Mouse (Mus musculus) neural tube, embryonic 12.5 days (tissue): ENCODE measurements at regions not wholly inside any gene's neighbourhood (a gene's known extent, or its start where the extent isn't known, plus 50 kb on each side); places are given as distances from the start of the nearest gene placed in this dataset.

Source experiments
- ATAC-seq: fragments of 200-750 bp; cut with Nextera tagmentation; 2 replicates; pipeline ENCODE4 v1.8.0; 2017; ENCODE audit warnings: low read depth, mild to moderate bottlenecking, moderate TSS enrichment, moderate library complexity; ENCODE audit not compliant: low FRiP score
- H3K27ac ChIP-seq: fragments of 300-500 bp; sonication (generic); 2 replicates; pipeline ENCODE4 v1.5.1; 2016
- H3K27me3 ChIP-seq: fragments of 300-500 bp; sonication (generic); replicated peaks from 2 replicates; pipeline ENCODE4 v1.6.1; 2016; ENCODE audit warnings: mild to moderate bottlenecking
- H3K36me3 ChIP-seq: fragments of 300-500 bp; sonication (generic); 2 replicates; pipeline ENCODE4 v1.6.1; 2016; ENCODE audit warnings: mild to moderate bottlenecking
- H3K4me1 ChIP-seq: fragments of 300-500 bp; sonication (generic); 2 replicates; pipeline ENCODE4 v1.6.1; 2016
- H3K4me2 ChIP-seq: fragments of 300-500 bp; sonication (generic); replicated peaks from 2 replicates; pipeline ENCODE4 v1.6.1; 2016; ENCODE audit warnings: mild to moderate bottlenecking
- H3K4me3 ChIP-seq: fragments of 300-500 bp; sonication (generic); 2 replicates; pipeline ENCODE4 v1.5.1; 2016
- H3K9ac ChIP-seq: fragments of 300-500 bp; sonication (generic); 2 replicates; pipeline ENCODE4 v1.6.1; 2016; ENCODE audit warnings: mild to moderate bottlenecking
- H3K9me3 ChIP-seq: fragments of 300-500 bp; sonication (generic); 2 replicates; pipeline ENCODE4 v1.6.1; 2016; ENCODE audit warnings: mild to moderate bottlenecking
- WGBS: fragments of 180-500 bp; shearing (Covaris S2); methylation state at CpG from one replicate; pipeline ENCODE4 v1.1.7; 2016; 5-methylcytosine and 5-hydroxymethylcytosine counted together

DNA sequence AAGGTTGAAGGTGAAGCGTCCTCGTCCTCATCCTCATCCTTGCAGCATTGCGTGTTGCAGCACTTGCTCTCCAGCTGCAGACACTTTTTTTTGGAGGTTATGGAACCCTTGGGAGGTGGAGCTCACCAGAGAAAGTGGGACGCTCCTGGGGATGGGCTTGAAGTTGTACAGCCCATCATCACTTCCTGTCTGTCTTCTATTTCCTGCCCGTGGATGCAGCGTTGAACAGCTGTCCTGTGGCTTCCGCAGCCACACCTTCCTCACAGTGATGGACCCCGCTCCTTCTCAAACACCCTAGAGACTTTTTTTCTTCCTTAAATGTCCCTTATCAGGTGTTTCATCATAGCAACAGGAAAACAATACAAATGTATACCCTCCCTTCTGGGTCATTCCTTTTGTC, 171.5 kb upstream of the Sdk2 start:
- H3K27ac ChIP-seq, result no peak overlapping the region
- H3K4me1 ChIP-seq, result peaks cover 19% of the 10 kb centered on the region
- no peaks in the 10 kb centered on the region for H3K36me3 ChIP-seq
- no peak for ATAC-seq
- H3K9ac ChIP-seq, result no peak overlapping the region
- no peak overlapping the region for H3K4me3 ChIP-seq
- no peak overlapping the region for H3K4me2 ChIP-seq
- WGBS, result 83% methylated on average over 8 of the region's 8 CpGs
- no peaks in the 10 kb centered on the region for H3K9me3 ChIP-seq
- H3K27me3 ChIP-seq, result no peaks in the 10 kb centered on the region

GRCm38 (mm10) chr11:114234542-114234910, 167.7 kb upstream of the Sdk2 start:
- H3K9me3 ChIP-seq, result no peaks in the 10 kb centered on the region
- no peak for ATAC-seq
- H3K27me3 ChIP-seq, result no peaks in the 10 kb centered on the region
- H3K4me2 ChIP-seq, result 0 out of 2 replicates have a peak overlapping the region, but pooled peaks have one; percentile 18
- no peak overlapping the region for H3K27ac ChIP-seq
- H3K9ac ChIP-seq, result no peak overlapping the region
- no peak overlapping the region for H3K4me3 ChIP-seq
- peaks cover 12% of the 10 kb centered on the region for H3K4me1 ChIP-seq
- no peaks in the 10 kb centered on the region for H3K36me3 ChIP-seq
- WGBS, result 60% methylated on average over 1 of the region's 1 CpGs

- ATAC-seq, result no peak
- Histone ChIP-seq H3K9me3 (no peaks in the 10 kb centered on the region), H3K27ac (no peak overlapping the region)
These were observed 167.0 kb upstream of the Sdk2 start for GRCm38 (mm10) chr11:114233636-114234541.

GRCm38 (mm10) chr11:114231841-114232240, 165.0 kb upstream of the Sdk2 start:
- H3K36me3 ChIP-seq, result no peaks in the 10 kb centered on the region

More at GRCm38 (mm10) chr11:114233636-114234541, 167.0 kb upstream of the Sdk2 start:
- Histone ChIP-seq H3K36me3 (no peaks in the 10 kb centered on the region), H3K4me2 (0 out of 2 replicates have a peak overlapping the region, but pooled peaks have one; percentile 18), H3K27me3 (no peaks in the 10 kb centered on the region), H3K9ac (no peak overlapping the region), H3K4me1 (peaks cover 6% of the 10 kb centered on the region), H3K4me3 (no peak overlapping the region)
- 78% methylated on average over 19 of the region's 19 CpGs for WGBS

DNA sequence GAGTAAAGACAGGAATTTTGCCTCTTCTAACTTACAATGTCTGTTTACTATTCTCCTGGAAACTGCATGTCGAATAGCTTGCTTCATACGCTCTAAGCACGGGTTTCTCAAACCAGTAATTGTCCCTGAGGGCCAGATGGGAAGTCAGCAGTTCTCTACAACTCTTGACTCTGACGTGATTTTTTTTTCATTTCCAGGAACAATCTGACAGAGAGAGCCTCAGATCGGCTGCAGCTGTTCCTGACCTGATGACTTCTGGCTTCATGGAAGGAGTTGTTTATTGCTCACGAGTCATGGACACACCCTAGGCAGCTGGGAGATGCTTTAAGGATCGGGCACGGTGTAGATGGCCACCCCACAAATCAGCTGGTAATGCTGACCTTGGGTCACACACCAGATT, 162.9 kb upstream of the Sdk2 start:
- Histone ChIP-seq H3K36me3 (no peaks in the 10 kb centered on the region), H3K27ac (no peak overlapping the region), H3K4me3 (no peak overlapping the region), H3K9me3 (no peaks in the 10 kb centered on the region), H3K4me2 (no peak overlapping the region), H3K4me1 (0 out of 2 replicates have a peak, but pooled peaks cover 3% of the 10 kb centered on the region), H3K9ac (no peak overlapping the region), H3K27me3 (no peaks in the 10 kb centered on the region)
- 64% methylated on average over 8 of the region's 8 CpGs for WGBS
- ATAC-seq, result no peak

More at GRCm38 (mm10) chr11:114231841-114232240, 165.0 kb upstream of the Sdk2 start:
- Histone ChIP-seq H3K4me1 (0 out of 2 replicates have a peak, but pooled peaks cover 3% of the 10 kb centered on the region), H3K27me3 (no peaks in the 10 kb centered on the region), H3K27ac (no peak overlapping the region), H3K9me3 (no peaks in the 10 kb centered on the region), H3K4me2 (no peak overlapping the region), H3K4me3 (no peak overlapping the region), H3K9ac (no peak overlapping the region)
- 75% methylated on average over 4 of the region's 4 CpGs for WGBS
- no peak for ATAC-seq

DNA sequence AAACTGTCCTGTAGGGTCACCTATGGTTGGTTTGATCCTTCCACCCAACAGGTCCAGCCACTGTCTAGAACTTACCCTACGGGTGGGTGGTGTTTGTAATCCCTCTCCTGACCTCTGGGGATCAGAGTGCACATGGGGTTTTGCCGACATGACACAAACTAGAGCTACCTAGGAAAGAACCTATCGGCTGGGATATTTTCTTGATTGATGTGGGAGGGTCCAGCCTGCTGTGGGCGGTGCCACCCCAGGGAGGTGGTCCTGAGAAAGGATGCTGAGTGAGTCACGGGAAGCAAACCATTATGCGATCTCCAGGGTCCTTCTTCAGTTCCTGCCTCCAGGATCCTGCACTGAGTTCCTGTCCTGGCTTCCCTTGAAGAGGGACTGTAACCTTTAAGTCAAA, 162.3 kb upstream of the Sdk2 start:
- H3K4me1 ChIP-seq, result 0 out of 2 replicates have a peak, but pooled peaks cover 3% of the 10 kb centered on the region
- H3K4me3 ChIP-seq, result no peak overlapping the region
- H3K4me2 ChIP-seq, result no peak overlapping the region
- H3K9ac ChIP-seq, result no peak overlapping the region
- H3K27ac ChIP-seq, result no peak overlapping the region
- no peaks in the 10 kb centered on the region for H3K36me3 ChIP-seq
- WGBS, result 82% methylated on average over 6 of the region's 6 CpGs
- no peaks in the 10 kb centered on the region for H3K27me3 ChIP-seq
- no peaks in the 10 kb centered on the region for H3K9me3 ChIP-seq
- ATAC-seq, result no peak

DNA sequence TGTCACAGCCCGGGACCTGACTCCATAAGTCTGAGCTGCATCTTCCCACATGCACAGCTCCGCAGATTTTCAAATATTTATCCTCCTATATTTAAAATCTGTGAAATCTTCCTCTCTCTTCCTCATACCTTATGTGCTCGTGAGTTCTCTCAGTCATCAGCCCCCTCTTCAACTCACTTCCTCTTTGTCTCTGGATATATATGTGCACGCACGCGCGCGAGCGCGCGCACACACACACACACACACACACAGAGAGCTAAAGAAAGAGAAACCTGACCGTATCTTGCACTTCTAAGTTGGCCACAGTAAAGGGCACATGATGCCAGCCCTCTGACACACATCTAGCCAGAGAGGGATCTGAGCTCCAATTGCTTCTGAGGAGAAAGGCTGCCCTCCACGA, 159.7 kb upstream of the Sdk2 start:
- no peak overlapping the region for H3K9ac ChIP-seq
- no peak overlapping the region for H3K4me2 ChIP-seq
- ATAC-seq, result no peak
- H3K27me3 ChIP-seq, result no peaks in the 10 kb centered on the region
- no peaks in the 10 kb centered on the region for H3K36me3 ChIP-seq
- no peak overlapping the region for H3K4me3 ChIP-seq
- no peak overlapping the region for H3K27ac ChIP-seq
- 91% methylated on average over 13 of the region's 13 CpGs for WGBS
- H3K9me3 ChIP-seq, result 0 out of 2 replicates have a peak, but pooled peaks cover 7% of the 10 kb centered on the region
- H3K4me1 ChIP-seq, result no peaks in the 10 kb centered on the region

DNA sequence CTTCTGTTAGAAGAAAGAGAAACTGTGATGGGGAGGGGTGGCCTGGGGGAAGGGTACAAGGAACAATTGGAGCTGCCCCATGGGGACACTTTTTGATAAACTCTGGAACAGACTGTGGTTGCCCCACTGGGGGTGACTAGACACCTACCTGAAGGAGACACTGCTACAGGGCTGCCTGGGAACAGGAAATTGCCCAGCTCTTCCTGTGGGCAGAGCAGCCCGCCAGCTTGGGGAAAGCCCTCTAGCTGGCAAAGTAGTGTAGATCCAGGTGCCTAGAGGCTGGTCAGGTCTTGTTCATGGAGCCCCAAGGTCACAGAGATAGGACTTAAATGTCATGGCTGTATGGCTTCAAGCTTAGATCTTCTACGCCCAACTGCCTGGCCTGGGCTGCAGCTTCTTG, 157.9 kb upstream of the Sdk2 start:
- Histone ChIP-seq H3K36me3 (no peaks in the 10 kb centered on the region), H3K4me2 (no peak overlapping the region), H3K4me3 (no peak overlapping the region), H3K4me1 (no peaks in the 10 kb centered on the region), H3K27ac (no peak overlapping the region), H3K27me3 (no peaks in the 10 kb centered on the region), H3K9me3 (0 out of 2 replicates have a peak, but pooled peaks cover 7% of the 10 kb centered on the region), H3K9ac (no peak overlapping the region)
- 95% methylated on average over 2 of the region's 2 CpGs for WGBS
- no peak for ATAC-seq

DNA sequence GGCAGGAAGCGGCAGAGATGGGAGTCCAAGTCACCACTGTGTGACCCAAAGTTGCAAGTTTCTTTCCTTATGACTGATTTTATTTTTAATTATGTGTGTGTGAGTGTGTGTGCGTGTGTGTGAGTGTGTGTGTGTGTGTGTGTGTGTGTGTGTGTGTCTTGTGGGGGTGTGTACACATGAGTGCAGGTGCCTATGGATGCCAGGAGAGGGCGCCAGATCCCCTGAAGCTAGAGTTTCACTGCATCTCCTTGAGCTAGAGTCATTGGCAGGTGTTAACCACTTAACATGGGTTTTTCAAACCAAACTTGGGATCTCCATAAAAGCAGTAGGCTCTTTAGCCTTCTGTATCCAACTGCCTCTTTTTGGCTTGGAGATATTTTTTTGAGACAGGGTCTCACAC, 156.2 kb upstream of the Sdk2 start:
- Histone ChIP-seq H3K27ac (no peak overlapping the region), H3K9ac (no peak overlapping the region)
- WGBS, result 94% methylated on average over 3 of the region's 3 CpGs

DNA sequence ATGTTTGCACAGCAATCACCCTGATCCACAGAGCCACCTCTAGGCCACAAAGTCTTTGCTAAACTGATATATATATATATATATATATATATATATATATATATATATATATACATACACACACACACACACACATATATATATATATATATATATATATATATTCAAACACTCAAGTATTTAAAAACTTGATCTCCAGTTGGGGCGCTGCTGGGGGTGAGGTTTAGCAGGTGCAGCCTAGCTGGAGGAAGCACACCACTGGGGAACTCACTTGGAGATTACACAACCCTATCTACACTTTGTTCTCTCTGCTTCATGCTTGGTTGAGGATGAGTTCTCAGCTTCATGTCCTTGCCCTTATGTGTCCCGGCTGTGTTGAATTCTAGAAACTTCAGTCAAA, 153.6 kb upstream of the Sdk2 start:
- H3K27me3 ChIP-seq, result no peaks in the 10 kb centered on the region
- 98% methylated on average over 2 of the region's 2 CpGs for WGBS
- H3K36me3 ChIP-seq, result no peaks in the 10 kb centered on the region
- H3K9ac ChIP-seq, result no peak overlapping the region
- 0 out of 2 replicates have a peak, but pooled peaks cover 7% of the 10 kb centered on the region for H3K9me3 ChIP-seq
- peaks cover 34% of the 10 kb centered on the region for H3K4me1 ChIP-seq
- ATAC-seq, result no peak
- H3K4me3 ChIP-seq, result no peak overlapping the region
- H3K4me2 ChIP-seq, result no peak overlapping the region
- H3K27ac ChIP-seq, result no peak overlapping the region

More for the DNA sequence above, 156.2 kb upstream of the Sdk2 start:
- no peak for ATAC-seq
- H3K4me2 ChIP-seq, result no peak overlapping the region
- 0 out of 2 replicates have a peak, but pooled peaks cover 7% of the 10 kb centered on the region for H3K9me3 ChIP-seq
- H3K4me3 ChIP-seq, result no peak overlapping the region
- no peaks in the 10 kb centered on the region for H3K27me3 ChIP-seq
- H3K4me1 ChIP-seq, result peaks cover 12% of the 10 kb centered on the region
- H3K36me3 ChIP-seq, result no peaks in the 10 kb centered on the region

GRCm38 (mm10) chr11:114218732-114219506, 152.1 kb upstream of the Sdk2 start:
- Histone ChIP-seq H3K36me3 (no peaks in the 10 kb centered on the region), H3K9me3 (0 out of 2 replicates have a peak, but pooled peaks cover 7% of the 10 kb centered on the region), H3K27me3 (no peaks in the 10 kb centered on the region), H3K4me2 (no peak overlapping the region), H3K9ac (no peak overlapping the region), H3K4me1 (peaks cover 34% of the 10 kb centered on the region), H3K4me3 (no peak overlapping the region), H3K27ac (no peak overlapping the region)
- ATAC-seq, result no peak
- WGBS, result 35% methylated on average over 9 of the region's 9 CpGs

- ATAC-seq, result 0 out of 2 replicates have a peak, but pooled peaks have one; percentile 55
- WGBS, result 1% methylated on average over 15 of the region's 15 CpGs
These were observed 150.5 kb upstream of the Sdk2 start for GRCm38 (mm10) chr11:114217245-114217757.

More at GRCm38 (mm10) chr11:114217245-114217757, 150.5 kb upstream of the Sdk2 start:
- Histone ChIP-seq H3K4me2 (peak overlapping the region; percentile 58), H3K27ac (no peak overlapping the region), H3K4me3 (no peak overlapping the region), H3K9ac (no peak overlapping the region), H3K9me3 (no peaks in the 10 kb centered on the region), H3K36me3 (no peaks in the 10 kb centered on the region), H3K27me3 (no peaks in the 10 kb centered on the region), H3K4me1 (peaks cover 34% of the 10 kb centered on the region)
